Mouse (Mus musculus) hematopoietic stem cell, adult 5-6 weeks (primary cell): Measurements from ENCODE around the gene Fbxl19. TPM values are rescaled to one million over a fixed set of nuclear protein-coding genes. Genes with fewer than 3 reads are reported as not detected.
A peak's percentile ranks its signal among the peaks of the same experiment; 100 is the strongest.

ENCODE experiments used
- ATAC-seq, 2 experiments: fragments of 125-278 bp in 1 of 2; replicated peaks in 1 of 2; 2 replicates each; pipeline ENCODE4 v1.8.0; 2016 to 2017; ENCODE audit warnings: inconsistent platforms in 2 of 2, mild to moderate bottlenecking in 2 of 2, moderate number of reproducible peaks in 2 of 2, low read depth in 1 of 2, moderate TSS enrichment in 1 of 2; ENCODE audit not compliant: low FRiP score in 2 of 2, poor library complexity in 2 of 2, severe bottlenecking in 2 of 2, insufficient read depth in 1 of 2, low TSS enrichment in 1 of 2
- total RNA-seq: library from RNA; stranded (forward); fragments of 172-1452, 232-1000 nt; gene quantifications from 2 replicates; pipeline ENCODE4 v1.2.3, GENCODE M21; 2017

Gene Fbxl19
- total RNA-seq, 1 experiment from 2014 or later, result 18.5 TPM

- peak; percentile 61 to 63 for ATAC-seq
These were observed 32.1 kb downstream of the Fbxl19 start, which contains the start of gene Setd1a for GRCm38 (mm10) chr7:127776426-127776825. Setd1a (plus strand) TSS chr7:127776670.

- ATAC-seq, result peak; percentile 90 to 91
These were observed 32.6 kb downstream of the Fbxl19 start for GRCm38 (mm10) chr7:127776878-127777473.

GRCm38 (mm10) chr7:127777474-127778266, 33.3 kb downstream of the Fbxl19 start:
- no peak; a peak in 1 of 4 replicates for ATAC-seq

- ATAC-seq, result no peak
These were observed 34.0 kb downstream of the Fbxl19 start for GRCm38 (mm10) chr7:127778350-127778749.

- no peak for ATAC-seq
These were observed 41.0 kb downstream of the Fbxl19 start, which contains the start of gene Gm49388 for GRCm38 (mm10) chr7:127785308-127785707. Gm49388 (plus strand) TSS chr7:127785608.

- ATAC-seq, result no peak
These were observed 52.9 kb downstream of the Fbxl19 start for GRCm38 (mm10) chr7:127797076-127797845.

- no peak for ATAC-seq
These were observed 54.2 kb downstream of the Fbxl19 start for GRCm38 (mm10) chr7:127798591-127798990.

GRCm38 (mm10) chr7:127799211-127799610, 54.9 kb downstream of the Fbxl19 start:
- ATAC-seq, result no peak

- no peak for ATAC-seq
These were observed 55.4 kb downstream of the Fbxl19 start for GRCm38 (mm10) chr7:127799738-127800137.

- peak; percentile 77 to 78 for ATAC-seq
These were observed 56.2 kb downstream of the Fbxl19 start, which contains the start of gene Hsd3b7 for GRCm38 (mm10) chr7:127800435-127801009. Hsd3b7 (plus strand) TSS chr7:127800604.

- no peak for ATAC-seq
These were observed 56.8 kb downstream of the Fbxl19 start for GRCm38 (mm10) chr7:127801010-127801621.

GRCm38 (mm10) chr7:127802313-127802712, 58.0 kb downstream of the Fbxl19 start:
- no peak for ATAC-seq

- no peak for ATAC-seq
These were observed 64.5 kb downstream of the Fbxl19 start for GRCm38 (mm10) chr7:127808821-127809220.

GRCm38 (mm10) chr7:127809846-127810245, 65.5 kb downstream of the Fbxl19 start:
- ATAC-seq, result no peak

- no peak for ATAC-seq
These were observed 66.3 kb downstream of the Fbxl19 start for GRCm38 (mm10) chr7:127810650-127811049.

GRCm38 (mm10) chr7:127811240-127811639, 66.9 kb downstream of the Fbxl19 start:
- ATAC-seq, result no peak

- ATAC-seq, result no peak
These were observed 67.9 kb downstream of the Fbxl19 start for GRCm38 (mm10) chr7:127812292-127812691.
